Mouse (Mus musculus) MEL-GATA-1-ER (cell line): ENCODE results near the gene Mief1.
A peak's percentile ranks its signal among the peaks of the same experiment; 100 is the strongest.

Source experiments
- DNase-seq: peaks from one replicate; pipeline ENCODE4 v3.0.0-alpha.2; 2012; ENCODE audit warnings: low read depth; ENCODE audit errors: extremely low read depth

Mief1 gene

GRCm38 (mm10) chr15:80263610-80264575 is 30.1 kb downstream of the Mief1 start, which contains the start of gene Rps19bp1:
TSS of gene Rps19bp1 (minus strand) at chr15:80264315.
- DNase-seq = peak; percentile 93

GRCm38 (mm10) chr15:80266281-80266680 is 32.5 kb downstream of the Mief1 start:
- DNase-seq = no peak

GRCm38 (mm10) chr15:80271858-80272396 is 38.1 kb downstream of the Mief1 start:
- no peak for DNase-seq

GRCm38 (mm10) chr15:80277107-80277506 is 43.3 kb downstream of the Mief1 start:
- DNase-seq = no peak

GRCm38 (mm10) chr15:80277625-80278024 is 43.8 kb downstream of the Mief1 start:
- DNase-seq = no peak

GRCm38 (mm10) chr15:80278121-80278759 is 44.4 kb downstream of the Mief1 start:
- no peak for DNase-seq

GRCm38 (mm10) chr15:80279053-80279452 is 45.2 kb downstream of the Mief1 start:
- no peak for DNase-seq

GRCm38 (mm10) chr15:80280646-80281045 is 46.8 kb downstream of the Mief1 start:
- no peak for DNase-seq

- DNase-seq = no peak
These were observed 53.1 kb downstream of the Mief1 start, which contains the start of gene Cacna1i for GRCm38 (mm10) chr15:80286851-80287415. TSS of gene Cacna1i (plus strand) at chr15:80287238.

- no peak for DNase-seq
These were observed 54.2 kb downstream of the Mief1 start for GRCm38 (mm10) chr15:80288036-80288435.

GRCm38 (mm10) chr15:80289436-80289835 is 55.6 kb downstream of the Mief1 start:
- peak; percentile 56 for DNase-seq

- no peak for DNase-seq
These were observed 63.3 kb downstream of the Mief1 start for GRCm38 (mm10) chr15:80297146-80297545.
